Mouse (Mus musculus) heart, adult 18-20 months (tissue): ENCODE data around the gene Tmem8. TPM values are rescaled to one million over a fixed set of nuclear protein-coding genes. Genes with fewer than 3 reads are reported as not detected.
"Not testable (repeated sequence)": the region's sequence is repeated elsewhere in the genome, so short reads cannot be mapped to it uniquely, and the experiment has no call there.

Experiments used
- DNase-seq, 2 experiments: peaks; one replicate each; pipeline ENCODE4 v3.0.0; 2021 to 2022; ENCODE audit warnings: mixed read lengths in 1 of 2
- total RNA-seq, 2 experiments: library from RNA; stranded (reverse); gene quantifications; 2 replicates each; pipeline ENCODE4 v1.2.3; 2021

Gene Tmem8
- total RNA-seq, 2 experiments from 2014 or later = 5.0 to 6.7 TPM

GRCm38 (mm10) chr17:26111722-26112121, 1.4 kb upstream of the Tmem8 start:
- no peak for DNase-seq

GRCm38 (mm10) chr17:26112751-26113150, 348 bp upstream of the Tmem8 start:
- no peak for DNase-seq

- DNase-seq = no peak
Observed at GRCm38 (mm10) chr17:26114061-26114460, 962 bp downstream of the Tmem8 start.

- not testable (repeated sequence) for DNase-seq
Observed at GRCm38 (mm10) chr17:26114461-26114860, 1.4 kb downstream of the Tmem8 start.

GRCm38 (mm10) chr17:26115205-26115898, 2.3 kb downstream of the Tmem8 start:
- no peak for DNase-seq

GRCm38 (mm10) chr17:26115956-26116487, 2.9 kb downstream of the Tmem8 start:
- DNase-seq = no peak

- no peak for DNase-seq
Observed at GRCm38 (mm10) chr17:26116503-26117258, 3.6 kb downstream of the Tmem8 start.

GRCm38 (mm10) chr17:26119766-26120710, 6.9 kb downstream of the Tmem8 start:
- DNase-seq = peak; percentile 37 to 60

GRCm38 (mm10) chr17:26122431-26123140, 9.5 kb downstream of the Tmem8 start:
- no peak for DNase-seq

GRCm38 (mm10) chr17:26123267-26123684, 10.2 kb downstream of the Tmem8 start, which contains the start of gene Mrpl28:
Mrpl28 (plus strand) TSS chr17:26123500.
- DNase-seq = peak; percentile 94 to 96

- no peak for DNase-seq
Observed at GRCm38 (mm10) chr17:26124560-26124959, 11.5 kb downstream of the Tmem8 start.

- DNase-seq = no peak
Observed at GRCm38 (mm10) chr17:26125226-26125625, 12.1 kb downstream of the Tmem8 start.

- no peak for DNase-seq
Observed at GRCm38 (mm10) chr17:26131062-26131732, 18.1 kb downstream of the Tmem8 start.

GRCm38 (mm10) chr17:26131856-26132853, 19.1 kb downstream of the Tmem8 start:
- DNase-seq = no peak

GRCm38 (mm10) chr17:26137106-26137750, 24.1 kb downstream of the Tmem8 start:
- no peak for DNase-seq

- DNase-seq = no peak
Observed at GRCm38 (mm10) chr17:26137751-26138130, 24.6 kb downstream of the Tmem8 start.

GRCm38 (mm10) chr17:26138239-26138836, 25.2 kb downstream of the Tmem8 start, which contains the start of gene Axin1:
Axin1 (plus strand) TSS chr17:26138688.
- DNase-seq = peak; percentile 94 to 96

GRCm38 (mm10) chr17:26138901-26139381, 25.8 kb downstream of the Tmem8 start:
- no peak for DNase-seq
